Mouse (Mus musculus) brain, embryonic 14.5 days (tissue): ENCODE results near the gene Gga2.

Experiments used
- CTCF ChIP-seq: fragments of 200-500 bp; IDR thresholded peaks from 2 replicates; pipeline ENCODE4 v1.5.1; 2012; ENCODE audit warnings: inconsistent platforms, mild to moderate bottlenecking, moderate library complexity, borderline replicate concordance; ENCODE audit not compliant: insufficient read depth, insufficient read length; ENCODE audit errors: extremely low read depth
- POLR2A ChIP-seq: fragments of 200-500 bp; IDR thresholded peaks from 2 replicates; pipeline ENCODE4 v1.6.1; 2012; ENCODE audit warnings: mild to moderate bottlenecking, inconsistent platforms, borderline replicate concordance; ENCODE audit not compliant: poor library complexity, insufficient read depth, insufficient read length, severe bottlenecking; ENCODE audit errors: extremely low read depth

DNA sequence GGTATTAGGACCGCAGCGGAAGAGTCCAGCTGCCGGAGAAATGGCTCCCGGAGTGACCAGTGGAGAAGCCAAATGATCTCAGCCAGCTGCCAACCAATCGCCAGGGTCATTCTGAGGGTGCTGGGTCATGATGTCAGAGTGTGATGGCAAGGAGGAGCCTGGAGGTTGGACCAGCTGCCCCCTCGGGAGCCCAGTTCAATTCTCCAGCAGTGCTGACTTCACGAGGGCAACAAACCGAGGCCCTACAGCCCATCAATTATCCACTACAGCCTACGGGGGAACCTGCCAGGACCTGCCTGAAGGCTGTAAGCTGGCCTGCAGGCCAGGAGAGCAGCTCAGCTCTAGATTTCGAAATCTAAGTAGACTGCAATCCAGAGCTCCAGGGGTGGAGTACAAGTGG, 5.3 kb downstream of the Gga2 start:
- no peak for TF ChIP-seq CTCF
- TF ChIP-seq POLR2A: no peak
